Mouse (Mus musculus): ENCODE data around the gene Olfr1279.
"Not testable (repeated sequence)": the region's sequence is repeated elsewhere in the genome, so short reads cannot be mapped to it uniquely, and the experiment has no call there.

Gene Olfr1279

DNA sequence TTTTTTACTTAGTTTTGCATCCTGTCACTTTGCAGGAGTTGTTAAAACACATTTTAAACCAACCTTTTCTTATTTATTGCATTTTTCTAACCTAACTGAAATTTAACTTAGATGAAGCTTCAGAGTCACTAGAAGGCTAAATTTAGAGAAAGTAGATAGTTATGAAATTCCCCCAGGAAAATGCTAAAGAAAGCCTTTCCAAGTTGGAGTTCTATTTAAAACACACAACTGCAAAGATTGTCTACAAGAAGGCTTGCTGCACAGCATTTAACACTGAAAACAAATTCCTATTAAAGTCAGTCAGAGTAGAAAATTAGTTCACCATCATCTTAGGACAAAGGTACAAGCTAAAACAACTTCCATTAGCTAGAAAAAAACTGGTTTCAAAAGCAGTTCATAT, at the start of gene Olfr1279:
Gene Olfr1279 (plus strand): TSS at position 262 of the 400 bp plus-strand sequence.
- DNase-seq = no peak

- DNase-seq = no peak
Measured at GRCm38 (mm10) chr2:111254216-111254615, 46.2 kb upstream of the Olfr1279 start, which contains the start of gene Olfr1276. Olfr1276 (plus strand) TSS chr2:111254516.

DNA sequence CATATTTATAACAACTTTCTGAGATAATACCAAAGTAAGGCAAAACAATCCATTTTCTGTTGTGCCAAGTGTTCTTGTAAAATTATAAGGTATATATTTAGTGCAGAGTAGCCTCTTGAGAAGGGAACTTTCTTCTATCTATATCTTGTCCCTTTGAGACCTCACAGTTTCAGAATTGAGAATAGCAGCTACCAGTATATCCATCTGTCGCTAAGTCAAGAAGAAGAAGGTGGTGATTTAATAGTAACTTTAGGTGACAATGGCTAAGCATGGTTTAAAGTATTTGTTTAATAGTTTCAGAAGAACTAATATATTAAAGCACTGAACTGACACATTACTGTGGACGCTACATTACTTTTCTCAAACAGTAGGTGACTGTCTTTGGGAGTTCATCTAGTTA, 26.4 kb upstream of the Olfr1279 start, which contains the start of gene Olfr1277:
Gene Olfr1277 (minus strand): TSS at position 101 of the 400 bp plus-strand sequence.
- no peak for DNase-seq

DNA sequence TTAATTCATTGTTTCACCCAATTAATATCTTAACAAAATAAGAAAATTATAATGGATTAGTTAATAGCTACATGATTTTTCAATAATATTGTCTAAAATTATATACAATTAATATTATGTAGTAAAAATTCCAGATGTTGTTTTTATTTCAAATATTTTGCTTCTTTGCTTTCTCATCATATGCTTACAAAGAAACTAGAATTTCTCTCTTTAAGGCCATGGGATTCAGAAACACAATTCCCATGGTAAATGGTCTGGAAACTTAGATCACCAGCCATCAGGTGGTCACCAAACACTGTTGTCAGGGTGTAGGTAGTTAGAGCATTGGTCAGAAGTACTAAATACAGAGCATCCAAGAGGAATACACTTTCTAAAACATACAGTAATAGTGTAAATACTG, 10.6 kb upstream of the Olfr1279 start, which contains the start of gene Olfr1278:
Gene Olfr1278 (plus strand): TSS at position 301 of the 400 bp plus-strand sequence.
- no peak for DNase-seq

DNA sequence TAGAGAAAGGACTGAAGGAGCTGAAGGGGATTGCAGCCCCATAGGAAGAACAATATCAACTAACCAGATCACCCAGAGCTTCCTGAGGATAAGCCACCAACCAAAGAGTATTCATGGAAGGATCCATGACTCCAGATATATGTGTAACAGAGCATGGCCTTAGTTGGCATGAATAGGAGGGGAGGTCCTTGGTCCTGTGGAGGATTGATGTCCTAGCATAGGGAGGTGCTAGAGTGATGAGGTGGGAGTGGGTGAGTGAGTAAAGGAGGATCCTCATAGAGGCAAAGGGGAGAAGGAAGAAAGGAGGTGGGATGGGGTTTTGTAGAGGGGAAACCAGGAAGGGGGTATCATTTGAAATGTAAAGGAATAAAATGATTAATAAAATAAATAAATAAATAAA, 1.9 kb upstream of the Olfr1279 start:
- no peak for DNase-seq

GRCm38 (mm10) chr2:111313717-111314116, 13.3 kb downstream of the Olfr1279 start, which contains the start of gene Olfr1280:
Olfr1280 (plus strand) TSS chr2:111314017.
- no peak for DNase-seq

GRCm38 (mm10) chr2:111326220-111326619, 25.8 kb downstream of the Olfr1279 start, which contains the start of gene Olfr1281:
Olfr1281 (plus strand) TSS chr2:111326520.
- no peak for DNase-seq

GRCm38 (mm10) chr2:111333721-111334120, 33.3 kb downstream of the Olfr1279 start:
- DNase-seq = not testable (repeated sequence)

- DNase-seq = no peak
Measured at GRCm38 (mm10) chr2:111335976-111336375, 35.5 kb downstream of the Olfr1279 start, which contains the start of gene Olfr1282. Olfr1282 (minus strand) TSS chr2:111336076.
